Mouse (Mus musculus) gastrocnemius, postnatal 36 days (tissue): ENCODE data around the gene Coro1a. TPM values are rescaled to one million over a fixed set of nuclear protein-coding genes. Genes with fewer than 3 reads are reported as not detected.
"Not testable (repeated sequence)": the region's sequence is repeated elsewhere in the genome, so short reads cannot be mapped to it uniquely, and the experiment has no call there.

Source experiments
- DNase-seq, 2 experiments: peaks; one replicate each; pipeline ENCODE4 v3.0.0; 2022
- intact Hi-C: fragments of 180-260 bp; cut with DNase I; formaldehyde crosslinking; loops from one replicate; pipeline ENCODE4 v1.15.1; 2025
- total RNA-seq, 2 experiments: library from RNA; stranded (reverse); gene quantifications; 2 replicates each; pipeline ENCODE4 v1.2.3; 2021

The Coro1a gene
- total RNA-seq, 2 experiments from 2014 or later = 2.6 to 5.2 TPM

- no peak for DNase-seq
- intact Hi-C loops = loop anchor here (2.0 kb wide), 1 partner anchor 54 kb away; no protein-coding TSS in a partner anchor
These were observed 15.2 kb downstream of the Coro1a start for GRCm38 (mm10) chr7:126692426-126692825.

GRCm38 (mm10) chr7:126691676-126692075, 15.9 kb downstream of the Coro1a start:
- DNase-seq = no peak
- intact Hi-C loops = loop anchor here (2.0 kb wide), 1 partner anchor 53 kb away; no protein-coding TSS in a partner anchor

GRCm38 (mm10) chr7:126690737-126691136, 16.9 kb downstream of the Coro1a start:
- intact Hi-C loops = no loop called here
- no peak for DNase-seq

GRCm38 (mm10) chr7:126689021-126689420, 18.6 kb downstream of the Coro1a start:
- intact Hi-C loops = no loop called here
- no peak for DNase-seq

- intact Hi-C loops = not testable (repeated sequence)
These were observed 19.4 kb downstream of the Coro1a start for GRCm38 (mm10) chr7:126688156-126688555.

GRCm38 (mm10) chr7:126681221-126681620, 26.4 kb downstream of the Coro1a start:
- DNase-seq = no peak
- intact Hi-C loops = no loop called here

More at GRCm38 (mm10) chr7:126688156-126688555, 19.4 kb downstream of the Coro1a start:
- DNase-seq = not testable (repeated sequence)

- intact Hi-C loops = no loop called here
- no peak for DNase-seq
These were observed 27.9 kb downstream of the Coro1a start for GRCm38 (mm10) chr7:126679683-126680082.

- intact Hi-C loops = no loop called here
These were observed 28.8 kb downstream of the Coro1a start for GRCm38 (mm10) chr7:126678545-126679341.

GRCm38 (mm10) chr7:126676631-126677220, 30.9 kb downstream of the Coro1a start:
- intact Hi-C loops = no loop called here

More at GRCm38 (mm10) chr7:126678545-126679341, 28.8 kb downstream of the Coro1a start:
- DNase-seq = no peak

GRCm38 (mm10) chr7:126676207-126676606, 31.4 kb downstream of the Coro1a start, which contains the start of gene Sult1a1:
TSS of gene Sult1a1 (minus strand) at chr7:126676432.
- DNase-seq = peak in 1 of 2 experiments; percentile 61
- intact Hi-C loops = no loop called here

More at GRCm38 (mm10) chr7:126676631-126677220, 30.9 kb downstream of the Coro1a start:
- no peak for DNase-seq

GRCm38 (mm10) chr7:126675104-126675503, 32.5 kb downstream of the Coro1a start:
- no peak for DNase-seq
- intact Hi-C loops = no loop called here

GRCm38 (mm10) chr7:126672111-126672510, 35.5 kb downstream of the Coro1a start:
- intact Hi-C loops = no loop called here
- no peak for DNase-seq

- DNase-seq = no peak
- intact Hi-C loops = no loop called here
These were observed 37.4 kb downstream of the Coro1a start for GRCm38 (mm10) chr7:126670152-126670551.

- intact Hi-C loops = no loop called here
- no peak for DNase-seq
These were observed 39.1 kb downstream of the Coro1a start for GRCm38 (mm10) chr7:126668452-126668851.

- intact Hi-C loops = no loop called here
- no peak for DNase-seq
These were observed 40.0 kb downstream of the Coro1a start for GRCm38 (mm10) chr7:126667495-126668090.

GRCm38 (mm10) chr7:126665269-126665668, 42.3 kb downstream of the Coro1a start:
- intact Hi-C loops = no loop called here
- no peak for DNase-seq

GRCm38 (mm10) chr7:126663646-126664045, 43.9 kb downstream of the Coro1a start:
- intact Hi-C loops = no loop called here
- no peak for DNase-seq

GRCm38 (mm10) chr7:126659771-126660170, 47.8 kb downstream of the Coro1a start:
- DNase-seq = no peak
- intact Hi-C loops = no loop called here

- intact Hi-C loops = no loop called here
- no peak for DNase-seq
These were observed 50.1 kb downstream of the Coro1a start for GRCm38 (mm10) chr7:126657522-126657921.

- intact Hi-C loops = no loop called here
These were observed 51.9 kb downstream of the Coro1a start for GRCm38 (mm10) chr7:126655695-126656094.

GRCm38 (mm10) chr7:126653991-126654390, 53.6 kb downstream of the Coro1a start:
- intact Hi-C loops = no loop called here
- no peak for DNase-seq

More at GRCm38 (mm10) chr7:126655695-126656094, 51.9 kb downstream of the Coro1a start:
- no peak for DNase-seq
